Comparison of ENCODE assay signal across 19 mouse cellular contexts in the genomic region with DNA sequence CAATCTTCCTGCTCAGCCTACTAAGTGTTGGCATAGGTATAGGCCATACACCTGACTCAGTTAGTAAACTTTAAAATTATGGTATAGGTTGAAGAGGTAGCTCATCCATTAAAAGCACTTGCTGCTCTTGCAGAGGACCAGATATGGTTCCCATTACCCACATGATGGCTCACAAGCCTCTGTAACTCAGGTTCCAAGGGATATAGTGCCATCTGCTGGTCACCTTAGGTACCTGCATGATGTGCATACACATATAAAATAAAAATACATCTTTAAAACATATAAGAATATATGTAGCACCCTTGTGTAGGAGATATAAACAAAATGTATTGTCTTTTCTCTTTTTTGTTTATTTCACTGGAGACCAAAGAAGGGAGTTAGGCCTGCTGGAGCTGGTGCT. TPM values are rescaled to one million over a fixed set of nuclear protein-coding genes. Genes with fewer than 3 reads are reported as not detected.
DNase-seq lines count a peak whose midpoint lies in the region; ATAC-seq and TF ChIP-seq lines count a peak whose summit lies in the region.
"Had no signal": no experiment of that assay in that cellular context is flagged by ENCODE, and none has a peak within 500 bp of the region (broad histone marks: within the 10 kb centered on the region; RNA-seq: fewer than 3 reads in every experiment).

No protein-coding gene starts in this region.

- TF ChIP-seq EP300 in liver, embryonic 14.5 days (IDR thresholded peaks at IDR 0.05; ENCODE audit: low read depth), result no peak

- H3K4me3 ChIP-seq in forebrain, postnatal 0 days (ENCODE audit: low read depth, low read length), result no peak overlapping the region
- no peak overlapping the region for H3K4me3 ChIP-seq in forebrain, embryonic 10.5 days
- no peak overlapping the region for H3K4me3 ChIP-seq in liver, embryonic 14.5 days (ENCODE audit: insufficient read depth in 1 of 2, low read depth in 2 of 2, low read length in 2 of 2)
- H3K4me3 ChIP-seq: embryonic facial prominence, embryonic 13.5 days; forebrain, embryonic 12.5 days; heart, embryonic 13.5 days; hindbrain, embryonic 10.5 days; limb, embryonic 13.5 days; midbrain, embryonic 10.5 days had no signal

- H3K27me3 ChIP-seq in forebrain, postnatal 0 days (ENCODE audit: insufficient read depth, low read length), result no peaks in the 10 kb centered on the region
- H3K27me3 ChIP-seq in forebrain, embryonic 10.5 days (ENCODE audit: poor library complexity, severe bottlenecking), result no peaks in the 10 kb centered on the region
- H3K27me3 ChIP-seq in liver, embryonic 14.5 days (ENCODE audit: control insufficient read depth, insufficient read depth, low read length), result no peaks in the 10 kb centered on the region
- H3K27me3 ChIP-seq: embryonic facial prominence, embryonic 13.5 days; forebrain, embryonic 12.5 days; heart, embryonic 13.5 days; limb, embryonic 13.5 days had no signal

- no peaks in the 10 kb centered on the region for H3K36me3 ChIP-seq in forebrain, postnatal 0 days (ENCODE audit: insufficient read depth)
- H3K36me3 ChIP-seq in forebrain, embryonic 10.5 days (replicated peaks), result no peaks in the 10 kb centered on the region
- H3K36me3 ChIP-seq in liver, embryonic 14.5 days (replicated peaks; ENCODE audit: control insufficient read depth, insufficient read depth, low read depth), result no peaks in the 10 kb centered on the region
- H3K36me3 ChIP-seq: embryonic facial prominence, embryonic 13.5 days; forebrain, embryonic 12.5 days; hindbrain, embryonic 10.5 days; limb, embryonic 13.5 days; midbrain, embryonic 10.5 days had no signal

- H3K27ac ChIP-seq in forebrain, postnatal 0 days (ENCODE audit: low read depth, low read length), result no peak overlapping the region
- no peak overlapping the region for H3K27ac ChIP-seq in forebrain, embryonic 10.5 days
- H3K27ac ChIP-seq in liver, embryonic 14.5 days, result no peak overlapping the region
- H3K27ac ChIP-seq: embryonic facial prominence, embryonic 13.5 days; forebrain, embryonic 12.5 days; heart, embryonic 13.5 days; hindbrain, embryonic 10.5 days; limb, embryonic 13.5 days; midbrain, embryonic 10.5 days had no signal

- peaks cover 8% of the 10 kb centered on the region for H3K4me1 ChIP-seq in forebrain, postnatal 0 days (ENCODE audit: insufficient read depth)
- H3K4me1 ChIP-seq in forebrain, embryonic 10.5 days, result peaks cover 6% of the 10 kb centered on the region
- H3K4me1 ChIP-seq in liver, embryonic 14.5 days (replicated peaks; ENCODE audit: control insufficient read depth in 2 of 2, insufficient read depth in 2 of 2, low read length in 1 of 2), result peaks cover 5 to 9% of the 10 kb centered on the region in 2 experiments

- DNase-seq in forebrain, postnatal 0 days, result no peak
- DNase-seq in forebrain, embryonic 10.5 days (ENCODE audit: extremely low spot score, low spot score), result no peak
- no peak for DNase-seq in liver, embryonic 14.5 days (ENCODE audit: low read depth in 3 of 3, low spot score in 3 of 3)
- no peak for DNase-seq in liver
- peak; percentile 43 for DNase-seq in 416B (ENCODE audit: low read depth)
- DNase-seq in R1 (ENCODE audit: low read depth, low spot score), result peak; percentile 73
- DNase-seq in urinary bladder, postnatal 10 days (ENCODE audit: low spot score), result no peak
- no peak for DNase-seq in gastrocnemius, postnatal 10 days
- DNase-seq: adrenal gland, postnatal 25 days; gastrocnemius, postnatal 14 days; kidney, postnatal 25 days; layer of hippocampus, postnatal 36 days; lung, postnatal 10 days had no signal

- ATAC-seq in forebrain, postnatal 0 days, result no peak
- ATAC-seq in liver, embryonic 14.5 days (ENCODE audit: insufficient read depth), result no peak

- no peak overlapping the region for H3K9ac ChIP-seq in forebrain, postnatal 0 days
- no peak overlapping the region for H3K9ac ChIP-seq in liver, embryonic 14.5 days (replicated peaks)
- H3K9ac ChIP-seq: embryonic facial prominence, embryonic 13.5 days; forebrain, embryonic 12.5 days; heart, embryonic 13.5 days; limb, embryonic 13.5 days had no signal

- H3K4me2 ChIP-seq in forebrain, postnatal 0 days (ENCODE audit: low read depth), result no peak overlapping the region
- no peak overlapping the region for H3K4me2 ChIP-seq in liver, embryonic 14.5 days (ENCODE audit: low read depth)
- H3K4me2 ChIP-seq: embryonic facial prominence, embryonic 13.5 days; forebrain, embryonic 12.5 days; heart, embryonic 13.5 days; limb, embryonic 13.5 days had no signal

- no peaks in the 10 kb centered on the region for H3K9me3 ChIP-seq in forebrain, postnatal 0 days (ENCODE audit: low read length)
- peaks cover 17% of the 10 kb centered on the region; the same call in 1 of the 2 replicates for H3K9me3 ChIP-seq in forebrain, embryonic 10.5 days
- no peaks in the 10 kb centered on the region; the same call in 1 of the 2 replicates for H3K9me3 ChIP-seq in liver, embryonic 14.5 days (ENCODE audit: control insufficient read depth, low read length)
- H3K9me3 ChIP-seq: embryonic facial prominence, embryonic 13.5 days had no signal

- peak; percentile 32; the same call in 1 of the 2 replicates for TF ChIP-seq CTCF in forebrain, postnatal 0 days (IDR thresholded peaks at IDR 0.05; ENCODE audit: low read depth)
- TF ChIP-seq CTCF in liver, embryonic 14.5 days (IDR thresholded peaks at IDR 0.05; ENCODE audit: low read depth), result peak; percentile 65

RNA-seq across cellular contexts. Expression of gene Mtr, which starts 3.6 kb away (rescaled TPM):
- total RNA-seq in forebrain, postnatal 0 days (2014; rRNA removed), result 5.2 and 8.3 TPM in 2 replicates
- polyA plus RNA-seq in forebrain, postnatal 0 days (2015; fragmentation: Nextera tagmentation; extraction: Ambion mirVana), result 1.8 and 1.9 TPM in 2 replicates
- polyA plus RNA-seq in forebrain, embryonic 10.5 days (2016; fragmentation: Nextera tagmentation; extraction: Ambion mirVana), result 20.5 and 24.8 TPM in 2 replicates
- polyA plus RNA-seq in liver, embryonic 14.5 days (2012; rRNA removed), result 3.5 and 4.0 TPM in 2 replicates
- 9.6 and 11.7 TPM in 2 replicates for polyA plus RNA-seq in liver, embryonic 14.5 days (2014; fragmentation: Nextera tagmentation; extraction: Ambion mirVana)
- 10 to 100 TPM; 21.9 to 24.0 TPM for total RNA-seq in gastrocnemius, postnatal 10 days (2021)

Comparison
In these comparisons a context has a peak if more than half of its experiments do, and no peak if none do; other contexts are left out.
1. DNase-seq: peak in 416B (single experiment) and R1 (single experiment); none in forebrain, postnatal 0 days (single experiment), forebrain, embryonic 10.5 days (single experiment), liver, embryonic 14.5 days (0 of 3), liver (single experiment), urinary bladder, postnatal 10 days (single experiment) and gastrocnemius, postnatal 10 days (single experiment).